Mouse (Mus musculus): ENCODE data around the gene Nasp. TPM values are rescaled to one million over a fixed set of nuclear protein-coding genes. Genes with fewer than 3 reads are reported as not detected.

Nasp gene
- total RNA-seq, 2 experiments from 2014 or later: 34.0 to 92.9 TPM

GRCm38 (mm10) chr4:116644326-116644725 is 16.6 kb upstream of the Nasp start:
- no peak for ATAC-seq (replicated peaks; ENCODE audit: low FRiP score, poor library complexity, severe bottlenecking)

GRCm38 (mm10) chr4:116642071-116642470 is 14.3 kb upstream of the Nasp start:
- ATAC-seq (replicated peaks; ENCODE audit: low FRiP score, poor library complexity, severe bottlenecking): no peak

GRCm38 (mm10) chr4:116638821-116639220 is 11.1 kb upstream of the Nasp start:
- ATAC-seq (replicated peaks; ENCODE audit: low FRiP score, poor library complexity, severe bottlenecking): no peak

GRCm38 (mm10) chr4:116635197-116635596 is 7.5 kb upstream of the Nasp start:
- ATAC-seq (replicated peaks; ENCODE audit: low FRiP score, poor library complexity, severe bottlenecking): no peak

- ATAC-seq (replicated peaks; ENCODE audit: low FRiP score, poor library complexity, severe bottlenecking): peak; percentile 90
Observed at GRCm38 (mm10) chr4:116627359-116627716, 403 bp downstream of the Nasp start.

- ATAC-seq (replicated peaks; ENCODE audit: low FRiP score, poor library complexity, severe bottlenecking): peak; percentile 80
Observed at GRCm38 (mm10) chr4:116626658-116627358, 933 bp downstream of the Nasp start.

- no peak for ATAC-seq (replicated peaks; ENCODE audit: low FRiP score, poor library complexity, severe bottlenecking)
Observed at GRCm38 (mm10) chr4:116624831-116625230, 2.9 kb downstream of the Nasp start.

GRCm38 (mm10) chr4:116615237-116615636 is 12.5 kb downstream of the Nasp start:
- no peak for ATAC-seq (replicated peaks; ENCODE audit: low FRiP score, poor library complexity, severe bottlenecking)

- no peak for ATAC-seq (replicated peaks; ENCODE audit: low FRiP score, poor library complexity, severe bottlenecking)
Observed at GRCm38 (mm10) chr4:116612621-116613020, 15.1 kb downstream of the Nasp start.

GRCm38 (mm10) chr4:116596978-116597881 is 30.5 kb downstream of the Nasp start:
- ATAC-seq (replicated peaks; ENCODE audit: low FRiP score, poor library complexity, severe bottlenecking): peak; percentile 96

GRCm38 (mm10) chr4:116596379-116596778 is 31.4 kb downstream of the Nasp start, which contains the start of gene Ccdc17:
TSS of gene Ccdc17 (plus strand) at chr4:116596654.
- no peak for ATAC-seq (replicated peaks; ENCODE audit: low FRiP score, poor library complexity, severe bottlenecking)

- ATAC-seq (replicated peaks; ENCODE audit: low FRiP score, poor library complexity, severe bottlenecking): no peak
Observed at GRCm38 (mm10) chr4:116595793-116596192, 31.9 kb downstream of the Nasp start.

GRCm38 (mm10) chr4:116558151-116558882 is 69.4 kb downstream of the Nasp start:
- ATAC-seq (replicated peaks; ENCODE audit: low FRiP score, poor library complexity, severe bottlenecking): no peak

- peak; percentile 85 for ATAC-seq (replicated peaks; ENCODE audit: low FRiP score, poor library complexity, severe bottlenecking)
Observed at GRCm38 (mm10) chr4:116557306-116558121, 70.2 kb downstream of the Nasp start, which contains the start of gene Gpbp1l1. TSS of gene Gpbp1l1 (plus strand) at chr4:116557658.

GRCm38 (mm10) chr4:116556561-116557305 is 71.0 kb downstream of the Nasp start:
- ATAC-seq (replicated peaks; ENCODE audit: low FRiP score, poor library complexity, severe bottlenecking): peak; percentile 89

- ATAC-seq (replicated peaks; ENCODE audit: low FRiP score, poor library complexity, severe bottlenecking): peak; percentile 23; the same call in 1 of the 2 replicates
Observed at GRCm38 (mm10) chr4:116555413-116556300, 72.1 kb downstream of the Nasp start, which contains the start of gene Tmem69. TSS of gene Tmem69 (minus strand) at chr4:116555936.

- no peak for ATAC-seq (replicated peaks; ENCODE audit: low FRiP score, poor library complexity, severe bottlenecking)
Observed at GRCm38 (mm10) chr4:116553035-116553434, 74.7 kb downstream of the Nasp start.

Data from erythroblast, adult 5-6 weeks (primary cell).